Mouse (Mus musculus): ENCODE measurements around the gene Rps29. TPM values are rescaled to one million over a fixed set of nuclear protein-coding genes. Genes with fewer than 3 reads are reported as not detected.
A peak's percentile ranks its signal among the peaks of the same experiment; 100 is the strongest.
"Not testable (repeated sequence)": the region's sequence is repeated elsewhere in the genome, so short reads cannot be mapped to it uniquely, and the experiment has no call there.

The Rps29 gene
- polyA plus RNA-seq, 1 experiment from 2014 or later, result 1,030 TPM

GRCm38 (mm10) chr12:69166861-69167581 is 8.0 kb upstream of the Rps29 start:
- H3K4me2 ChIP-seq (ENCODE audit: low read depth, low read length); H3K36me3 ChIP-seq (ENCODE audit: control insufficient read depth, insufficient read depth, low read length); H3K27ac ChIP-seq (ENCODE audit: low read depth, low read length); H3K9me3 ChIP-seq (ENCODE audit: control insufficient read depth, low read length); H3K9ac ChIP-seq (replicated peaks; ENCODE audit: low read depth, low read length); H3K4me1 ChIP-seq (ENCODE audit: control insufficient read depth, insufficient read depth, low read length); H3K27me3 ChIP-seq (ENCODE audit: control insufficient read depth, insufficient read depth, low read length); ATAC-seq (ENCODE audit: low read depth); H3K4me3 ChIP-seq (ENCODE audit: low read depth, low read length): not testable (repeated sequence)
- 76% methylated on average over 8 of the region's 8 CpGs for WGBS

- 63% methylated on average over 3 of the region's 3 CpGs for WGBS
- Histone ChIP-seq H3K27ac (ENCODE audit: low read depth, low read length) (no peak overlapping the region), H3K4me1 (ENCODE audit: control insufficient read depth, insufficient read depth, low read length) (peaks cover 4% of the 10 kb centered on the region), H3K9ac (replicated peaks; ENCODE audit: low read depth, low read length) (no peak overlapping the region), H3K9me3 (ENCODE audit: control insufficient read depth, low read length) (no peaks in the 10 kb centered on the region), H3K4me3 (ENCODE audit: low read depth, low read length) (no peak overlapping the region), H3K36me3 (ENCODE audit: control insufficient read depth, insufficient read depth, low read length) (no peaks in the 10 kb centered on the region), H3K27me3 (ENCODE audit: control insufficient read depth, insufficient read depth, low read length) (no peaks in the 10 kb centered on the region), H3K4me2 (ENCODE audit: low read depth, low read length) (no peak overlapping the region)
- no peak for ATAC-seq (ENCODE audit: low read depth)
Observed at GRCm38 (mm10) chr12:69164904-69165303, 5.9 kb upstream of the Rps29 start.

GRCm38 (mm10) chr12:69163586-69163985 is 4.6 kb upstream of the Rps29 start:
- not testable (repeated sequence) for H3K36me3 ChIP-seq (ENCODE audit: control insufficient read depth, insufficient read depth, low read length); H3K4me3 ChIP-seq (ENCODE audit: low read depth, low read length); H3K4me1 ChIP-seq (ENCODE audit: control insufficient read depth, insufficient read depth, low read length); H3K4me2 ChIP-seq (ENCODE audit: low read depth, low read length); H3K27me3 ChIP-seq (ENCODE audit: control insufficient read depth, insufficient read depth, low read length); H3K27ac ChIP-seq (ENCODE audit: low read depth, low read length); H3K9me3 ChIP-seq (ENCODE audit: control insufficient read depth, low read length); ATAC-seq (ENCODE audit: low read depth); H3K9ac ChIP-seq (replicated peaks; ENCODE audit: low read depth, low read length)
- WGBS, result 78% methylated on average over 4 of the region's 4 CpGs

- not testable (repeated sequence) for H3K4me1 ChIP-seq (ENCODE audit: control insufficient read depth, insufficient read depth, low read length); H3K9ac ChIP-seq (replicated peaks; ENCODE audit: low read depth, low read length); H3K36me3 ChIP-seq (ENCODE audit: control insufficient read depth, insufficient read depth, low read length); H3K27ac ChIP-seq (ENCODE audit: low read depth, low read length); H3K4me3 ChIP-seq (ENCODE audit: low read depth, low read length); H3K4me2 ChIP-seq (ENCODE audit: low read depth, low read length); ATAC-seq (ENCODE audit: low read depth); H3K9me3 ChIP-seq (ENCODE audit: control insufficient read depth, low read length); H3K27me3 ChIP-seq (ENCODE audit: control insufficient read depth, insufficient read depth, low read length)
- WGBS, result 69% methylated on average over 2 of the region's 2 CpGs
Observed at GRCm38 (mm10) chr12:69160677-69161076, 1.7 kb upstream of the Rps29 start.

GRCm38 (mm10) chr12:69159578-69159940 is 573 bp upstream of the Rps29 start:
- peaks cover 8% of the 10 kb centered on the region for H3K4me1 ChIP-seq (ENCODE audit: control insufficient read depth, insufficient read depth, low read length)
- no peak overlapping the region for H3K9ac ChIP-seq (replicated peaks; ENCODE audit: low read depth, low read length)
- no peak overlapping the region for H3K4me2 ChIP-seq (ENCODE audit: low read depth, low read length)
- no peak overlapping the region for H3K27ac ChIP-seq (ENCODE audit: low read depth, low read length)
- no peaks in the 10 kb centered on the region for H3K27me3 ChIP-seq (ENCODE audit: control insufficient read depth, insufficient read depth, low read length)
- peak overlapping the region; percentile 16; the same call in 1 of the 2 replicates for H3K4me3 ChIP-seq (ENCODE audit: low read depth, low read length)
- H3K9me3 ChIP-seq (ENCODE audit: control insufficient read depth, low read length), result no peaks in the 10 kb centered on the region
- ATAC-seq (ENCODE audit: low read depth), result no peak; the same call in 1 of the 2 replicates
- WGBS, result 4% methylated on average over 9 of the region's 9 CpGs
- peaks cover 4% of the 10 kb centered on the region; the same call in 1 of the 2 replicates for H3K36me3 ChIP-seq (ENCODE audit: control insufficient read depth, insufficient read depth, low read length)

- H3K36me3 ChIP-seq (ENCODE audit: control insufficient read depth, insufficient read depth, low read length), result peaks cover 4% of the 10 kb centered on the region; the same call in 1 of the 2 replicates
- peak overlapping the region; percentile 65 for H3K4me3 ChIP-seq (ENCODE audit: low read depth, low read length)
- H3K4me1 ChIP-seq (ENCODE audit: control insufficient read depth, insufficient read depth, low read length), result peaks cover 8% of the 10 kb centered on the region
- no peak for ATAC-seq (ENCODE audit: low read depth)
- H3K27ac ChIP-seq (ENCODE audit: low read depth, low read length), result peak overlapping the region; percentile 91
- H3K9ac ChIP-seq (replicated peaks; ENCODE audit: low read depth, low read length), result peak overlapping the region; percentile 83
- WGBS, result 2% methylated on average over 19 of the region's 19 CpGs
- peak overlapping the region; percentile 73 for H3K4me2 ChIP-seq (ENCODE audit: low read depth, low read length)
- H3K27me3 ChIP-seq (ENCODE audit: control insufficient read depth, insufficient read depth, low read length), result no peaks in the 10 kb centered on the region
- H3K9me3 ChIP-seq (ENCODE audit: control insufficient read depth, low read length), result no peaks in the 10 kb centered on the region
Observed at GRCm38 (mm10) chr12:69158366-69158764, 621 bp downstream of the Rps29 start.

- Histone ChIP-seq H3K4me2 (ENCODE audit: low read depth, low read length) (no peak overlapping the region), H3K27me3 (ENCODE audit: control insufficient read depth, insufficient read depth, low read length) (no peaks in the 10 kb centered on the region), H3K4me3 (ENCODE audit: low read depth, low read length) (no peak overlapping the region), H3K9me3 (ENCODE audit: control insufficient read depth, low read length) (no peaks in the 10 kb centered on the region), H3K36me3 (ENCODE audit: control insufficient read depth, insufficient read depth, low read length) (peaks cover 4% of the 10 kb centered on the region; the same call in 1 of the 2 replicates), H3K9ac (replicated peaks; ENCODE audit: low read depth, low read length) (no peak overlapping the region), H3K4me1 (ENCODE audit: control insufficient read depth, insufficient read depth, low read length) (peaks cover 8% of the 10 kb centered on the region), H3K27ac (ENCODE audit: low read depth, low read length) (no peak overlapping the region)
- 97% methylated on average over 2 of the region's 2 CpGs for WGBS
- ATAC-seq (ENCODE audit: low read depth), result no peak
Observed at GRCm38 (mm10) chr12:69157107-69157506, 1.9 kb downstream of the Rps29 start.

GRCm38 (mm10) chr12:69156436-69156835 is 2.5 kb downstream of the Rps29 start:
- Histone ChIP-seq H3K4me1 (ENCODE audit: control insufficient read depth, insufficient read depth, low read length) (peaks cover 8% of the 10 kb centered on the region), H3K36me3 (ENCODE audit: control insufficient read depth, insufficient read depth, low read length) (peaks cover 4% of the 10 kb centered on the region; the same call in 1 of the 2 replicates), H3K4me3 (ENCODE audit: low read depth, low read length) (no peak overlapping the region), H3K9ac (replicated peaks; ENCODE audit: low read depth, low read length) (no peak overlapping the region), H3K9me3 (ENCODE audit: control insufficient read depth, low read length) (no peaks in the 10 kb centered on the region), H3K27ac (ENCODE audit: low read depth, low read length) (no peak overlapping the region), H3K27me3 (ENCODE audit: control insufficient read depth, insufficient read depth, low read length) (no peaks in the 10 kb centered on the region), H3K4me2 (ENCODE audit: low read depth, low read length) (no peak overlapping the region)
- no peak for ATAC-seq (ENCODE audit: low read depth)
- 85% methylated on average over 4 of the region's 4 CpGs for WGBS

- Histone ChIP-seq H3K27me3 (ENCODE audit: control insufficient read depth, insufficient read depth, low read length) (no peaks in the 10 kb centered on the region), H3K4me2 (ENCODE audit: low read depth, low read length) (no peak overlapping the region), H3K9ac (replicated peaks; ENCODE audit: low read depth, low read length) (no peak overlapping the region), H3K27ac (ENCODE audit: low read depth, low read length) (no peak overlapping the region), H3K9me3 (ENCODE audit: control insufficient read depth, low read length) (no peaks in the 10 kb centered on the region), H3K4me3 (ENCODE audit: low read depth, low read length) (no peak overlapping the region), H3K4me1 (ENCODE audit: control insufficient read depth, insufficient read depth, low read length) (peaks cover 8% of the 10 kb centered on the region), H3K36me3 (ENCODE audit: control insufficient read depth, insufficient read depth, low read length) (peaks cover 4% of the 10 kb centered on the region; the same call in 1 of the 2 replicates)
- WGBS, result 83% methylated on average over 2 of the region's 2 CpGs
- ATAC-seq (ENCODE audit: low read depth), result no peak
Observed at GRCm38 (mm10) chr12:69155923-69156322, 3.1 kb downstream of the Rps29 start.
